Mouse (Mus musculus): ENCODE measurements around the gene Gna15. TPM values are rescaled to one million over a fixed set of nuclear protein-coding genes. Genes with fewer than 3 reads are reported as not detected.

The Gna15 gene
- polyA plus RNA-seq, 1 experiment from 2014 or later = 1.00 TPM

DNA sequence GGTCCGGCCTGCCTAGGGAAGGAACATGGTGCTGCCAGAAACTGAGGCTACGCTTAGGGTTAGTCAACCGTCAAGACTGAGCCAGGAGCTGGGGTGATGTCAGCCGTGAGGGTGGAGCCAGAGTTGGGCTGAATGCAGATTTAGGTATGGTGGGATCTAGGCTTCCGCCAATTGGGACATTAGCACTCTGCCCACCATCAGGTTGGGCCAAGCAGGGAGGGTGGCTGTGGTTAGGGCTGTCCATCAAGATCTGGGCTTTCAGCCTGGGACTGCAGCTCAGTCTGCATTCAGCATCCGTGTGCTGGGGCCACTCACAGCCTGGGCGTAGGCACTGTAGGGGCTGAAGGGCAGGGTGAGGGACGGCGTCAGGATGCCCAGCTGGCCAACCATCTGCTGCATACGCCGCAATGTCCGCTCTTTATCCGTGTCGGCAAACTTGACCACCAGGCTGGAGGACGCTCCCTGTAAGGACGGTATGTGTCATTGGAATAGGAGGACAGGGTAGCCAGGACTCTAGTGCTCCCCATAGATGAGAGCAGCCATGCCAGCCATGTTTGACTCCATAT, 56.3 kb downstream of the Gna15 start:
- Histone ChIP-seq H3K4me3 (replicated peaks) (no peak overlapping the region), H3K9me3 (replicated peaks) (no peaks in the 10 kb centered on the region), H3K36me3 (no peaks in the 10 kb centered on the region), H3K9ac (no peak overlapping the region), H3K27me3 (peaks cover 89% of the 10 kb centered on the region), H3K27ac (no peak overlapping the region), H3K4me2 (no peak overlapping the region), H3K4me1 (peaks cover 16% of the 10 kb centered on the region)
- 83% methylated on average over 16 of the region's 16 CpGs for WGBS
- ATAC-seq (replicated peaks; ENCODE audit: low FRiP score) = no peak

DNA sequence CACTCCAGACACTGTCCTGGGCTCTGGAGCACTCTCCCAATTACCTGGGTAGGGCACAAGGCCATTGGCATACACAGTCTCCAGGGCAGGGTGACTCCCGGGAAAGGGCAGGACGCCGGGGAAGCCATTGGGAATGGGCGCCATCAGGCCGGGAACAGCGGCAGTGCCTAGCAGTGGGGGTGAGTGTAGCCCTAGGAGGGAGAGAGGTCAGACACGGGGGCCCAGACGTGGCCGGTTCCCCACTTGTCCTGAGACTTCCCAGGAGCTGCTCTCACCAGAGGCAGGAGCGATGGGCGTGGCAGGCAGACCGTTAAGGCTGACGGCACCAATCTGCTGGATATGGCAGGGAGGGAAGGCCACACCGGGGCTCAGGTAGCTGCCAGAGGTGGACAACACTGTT, 57.1 kb downstream of the Gna15 start:
- no peak overlapping the region for H3K9ac ChIP-seq
- no peak overlapping the region for H3K27ac ChIP-seq
- no peaks in the 10 kb centered on the region for H3K9me3 ChIP-seq (replicated peaks)
- H3K36me3 ChIP-seq = no peaks in the 10 kb centered on the region
- 54% methylated on average over 14 of the region's 14 CpGs for WGBS
- H3K27me3 ChIP-seq = peaks cover 89% of the 10 kb centered on the region
- peaks cover 19% of the 10 kb centered on the region for H3K4me1 ChIP-seq
- no peak for ATAC-seq (replicated peaks; ENCODE audit: low FRiP score)
- H3K4me2 ChIP-seq = no peak overlapping the region
- no peak overlapping the region for H3K4me3 ChIP-seq (replicated peaks)

- 67% methylated on average over 2 of the region's 2 CpGs for WGBS
- Histone ChIP-seq H3K27me3 (peaks cover 89% of the 10 kb centered on the region), H3K36me3 (no peaks in the 10 kb centered on the region), H3K27ac (no peak overlapping the region), H3K9me3 (replicated peaks) (no peaks in the 10 kb centered on the region), H3K4me1 (peaks cover 22% of the 10 kb centered on the region), H3K9ac (no peak overlapping the region), H3K4me2 (no peak overlapping the region), H3K4me3 (replicated peaks) (no peak overlapping the region)
- no peak for ATAC-seq (replicated peaks; ENCODE audit: low FRiP score)
These were observed 58.0 kb downstream of the Gna15 start for GRCm38 (mm10) chr10:81466066-81466465.

DNA sequence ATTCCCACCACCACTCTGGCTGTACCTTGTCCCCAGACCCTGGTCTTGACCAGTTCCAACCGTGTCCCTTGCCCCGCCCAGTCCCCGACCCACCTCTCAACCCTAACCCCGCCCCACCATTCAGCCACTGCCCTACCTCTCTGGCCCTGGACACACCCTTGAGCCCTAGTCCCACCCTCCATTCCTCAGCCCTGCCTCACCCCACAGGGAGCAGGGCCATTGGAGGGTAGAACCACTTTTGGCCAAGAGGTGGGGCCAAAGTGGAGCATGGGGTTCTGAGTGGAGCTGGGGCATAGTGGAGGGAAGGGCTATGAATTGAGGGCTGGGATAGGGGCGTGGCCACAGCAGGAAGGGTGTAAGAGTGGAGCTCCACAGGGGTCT, 58.8 kb downstream of the Gna15 start:
- peaks cover 27% of the 10 kb centered on the region for H3K4me1 ChIP-seq
- H3K9ac ChIP-seq = no peak overlapping the region
- ATAC-seq (replicated peaks; ENCODE audit: low FRiP score) = peak; percentile 24
- no peaks in the 10 kb centered on the region for H3K9me3 ChIP-seq (replicated peaks)
- H3K27me3 ChIP-seq = peaks cover 91% of the 10 kb centered on the region
- H3K4me2 ChIP-seq = peak overlapping the region; percentile 74
- H3K36me3 ChIP-seq = no peaks in the 10 kb centered on the region
- no peak overlapping the region for H3K27ac ChIP-seq
- WGBS = 8% methylated on average over 5 of the region's 5 CpGs
- H3K4me3 ChIP-seq (replicated peaks) = peak overlapping the region; percentile 44; the same call in 1 of the 2 replicates

GRCm38 (mm10) chr10:81464405-81465264, 59.4 kb downstream of the Gna15 start:
- H3K4me1 ChIP-seq = peaks cover 27% of the 10 kb centered on the region
- no peaks in the 10 kb centered on the region for H3K9me3 ChIP-seq (replicated peaks)
- H3K36me3 ChIP-seq = no peaks in the 10 kb centered on the region
- no peak overlapping the region for H3K9ac ChIP-seq
- peak overlapping the region; percentile 74 for H3K4me2 ChIP-seq
- H3K27ac ChIP-seq = no peak overlapping the region
- 1% methylated on average over 33 of the region's 33 CpGs for WGBS
- ATAC-seq (replicated peaks; ENCODE audit: low FRiP score) = peak; percentile 86
- H3K4me3 ChIP-seq (replicated peaks) = peak overlapping the region; percentile 44
- H3K27me3 ChIP-seq = peaks cover 95% of the 10 kb centered on the region

DNA sequence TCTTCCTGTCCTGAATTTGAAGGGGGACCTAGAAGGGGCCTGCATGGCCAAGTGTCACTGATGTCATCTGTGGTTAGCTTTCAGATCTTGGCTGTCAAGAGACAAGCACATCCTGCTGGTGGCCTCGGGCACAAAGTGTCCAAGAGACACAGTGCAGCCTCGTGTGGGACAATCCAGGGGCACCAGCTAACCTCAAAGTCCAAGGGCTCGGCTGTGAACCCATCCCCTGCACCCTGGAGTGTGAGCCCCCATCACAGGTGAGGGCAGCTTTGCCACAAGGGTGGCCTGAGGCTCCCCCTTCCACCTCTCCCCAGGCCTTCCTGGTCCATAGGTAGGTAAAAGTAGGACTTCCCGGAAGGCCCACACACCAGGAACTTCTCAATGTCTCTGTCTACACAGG, 60.5 kb downstream of the Gna15 start:
- peaks cover 27% of the 10 kb centered on the region for H3K4me1 ChIP-seq
- H3K27ac ChIP-seq = no peak overlapping the region
- H3K9ac ChIP-seq = no peak overlapping the region
- H3K4me3 ChIP-seq (replicated peaks) = no peak overlapping the region
- H3K27me3 ChIP-seq = peaks cover 94% of the 10 kb centered on the region
- no peaks in the 10 kb centered on the region for H3K9me3 ChIP-seq (replicated peaks)
- H3K36me3 ChIP-seq = no peaks in the 10 kb centered on the region
- no peak for ATAC-seq (replicated peaks; ENCODE audit: low FRiP score)
- H3K4me2 ChIP-seq = peak overlapping the region; percentile 74; the same call in 1 of the 2 replicates
- 73% methylated on average over 4 of the region's 4 CpGs for WGBS

DNA sequence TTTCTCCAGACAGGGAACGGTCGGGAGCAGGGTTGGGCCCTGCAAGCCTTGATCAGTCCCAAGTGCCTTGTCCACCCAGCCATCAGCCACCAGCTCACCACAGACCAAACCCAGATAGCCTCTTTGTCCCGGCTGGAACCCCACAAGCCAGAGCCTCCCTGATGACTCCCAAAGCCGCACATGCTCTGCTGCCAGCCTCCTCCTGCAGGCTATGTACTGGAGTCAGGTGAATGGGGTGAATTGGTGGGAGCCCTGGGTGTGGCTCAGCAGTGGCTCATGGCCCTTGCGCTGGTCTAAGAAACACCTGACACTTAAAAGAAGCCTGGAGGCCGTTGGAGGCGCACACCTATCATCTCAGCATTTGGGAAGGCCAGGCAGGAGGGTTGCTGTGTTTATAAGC, 61.1 kb downstream of the Gna15 start:
- Histone ChIP-seq H3K4me2 (no peak overlapping the region), H3K9ac (no peak overlapping the region), H3K4me3 (replicated peaks) (no peak overlapping the region), H3K27me3 (peaks cover 98% of the 10 kb centered on the region), H3K27ac (no peak overlapping the region), H3K9me3 (replicated peaks) (no peaks in the 10 kb centered on the region), H3K36me3 (no peaks in the 10 kb centered on the region), H3K4me1 (peaks cover 27% of the 10 kb centered on the region)
- WGBS = 80% methylated on average over 7 of the region's 7 CpGs
- ATAC-seq (replicated peaks; ENCODE audit: low FRiP score) = no peak

DNA sequence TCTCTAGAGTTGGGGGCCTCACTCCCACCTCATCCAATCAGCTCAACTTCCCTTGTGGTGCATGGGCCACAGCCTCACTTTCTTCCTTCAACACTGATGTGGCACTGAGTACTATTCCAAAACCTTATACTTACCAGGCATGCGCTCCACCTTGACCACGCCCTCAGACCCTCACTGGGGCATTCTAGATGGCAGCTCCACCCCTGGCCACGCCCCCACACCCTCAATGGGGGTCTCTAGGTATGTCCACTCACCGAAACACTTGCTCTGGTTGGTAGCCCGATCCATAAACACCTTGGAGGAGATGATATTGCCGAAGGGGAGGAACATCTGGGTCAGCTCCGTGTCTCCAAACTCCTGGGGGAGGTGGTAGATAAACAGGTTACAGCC, 61.6 kb downstream of the Gna15 start:
- no peak overlapping the region for H3K27ac ChIP-seq
- peak overlapping the region; percentile 42 for H3K4me2 ChIP-seq
- ATAC-seq (replicated peaks; ENCODE audit: low FRiP score) = no peak
- H3K9me3 ChIP-seq (replicated peaks) = no peaks in the 10 kb centered on the region
- H3K4me3 ChIP-seq (replicated peaks) = peak overlapping the region; percentile 21; the same call in 1 of the 2 replicates
- H3K27me3 ChIP-seq = peaks cover 99% of the 10 kb centered on the region
- H3K36me3 ChIP-seq = no peaks in the 10 kb centered on the region
- no peak overlapping the region for H3K9ac ChIP-seq
- peaks cover 27% of the 10 kb centered on the region for H3K4me1 ChIP-seq
- WGBS = 34% methylated on average over 7 of the region's 7 CpGs

GRCm38 (mm10) chr10:81461673-81462414, 62.2 kb downstream of the Gna15 start:
- Histone ChIP-seq H3K4me3 (replicated peaks) (peak overlapping the region; percentile 21), H3K27me3 (peaks cover 99% of the 10 kb centered on the region)

GRCm38 (mm10) chr10:81460951-81461350, 63.1 kb downstream of the Gna15 start:
- no peak overlapping the region for H3K4me3 ChIP-seq (replicated peaks)
- peaks cover 99% of the 10 kb centered on the region for H3K27me3 ChIP-seq
- 38% methylated on average over 11 of the region's 11 CpGs for WGBS
- no peak overlapping the region for H3K9ac ChIP-seq
- no peak overlapping the region for H3K27ac ChIP-seq
- no peaks in the 10 kb centered on the region for H3K36me3 ChIP-seq
- ATAC-seq (replicated peaks; ENCODE audit: low FRiP score) = no peak
- no peak overlapping the region for H3K4me2 ChIP-seq
- peaks cover 27% of the 10 kb centered on the region for H3K4me1 ChIP-seq
- H3K9me3 ChIP-seq (replicated peaks) = no peaks in the 10 kb centered on the region

More at GRCm38 (mm10) chr10:81461673-81462414, 62.2 kb downstream of the Gna15 start:
- H3K27ac ChIP-seq = no peak overlapping the region
- no peak overlapping the region for H3K9ac ChIP-seq
- ATAC-seq (replicated peaks; ENCODE audit: low FRiP score) = no peak
- H3K4me1 ChIP-seq = peaks cover 27% of the 10 kb centered on the region
- H3K9me3 ChIP-seq (replicated peaks) = no peaks in the 10 kb centered on the region
- WGBS = 4% methylated on average over 16 of the region's 16 CpGs
- H3K4me2 ChIP-seq = peak overlapping the region; percentile 42
- no peaks in the 10 kb centered on the region for H3K36me3 ChIP-seq

DNA sequence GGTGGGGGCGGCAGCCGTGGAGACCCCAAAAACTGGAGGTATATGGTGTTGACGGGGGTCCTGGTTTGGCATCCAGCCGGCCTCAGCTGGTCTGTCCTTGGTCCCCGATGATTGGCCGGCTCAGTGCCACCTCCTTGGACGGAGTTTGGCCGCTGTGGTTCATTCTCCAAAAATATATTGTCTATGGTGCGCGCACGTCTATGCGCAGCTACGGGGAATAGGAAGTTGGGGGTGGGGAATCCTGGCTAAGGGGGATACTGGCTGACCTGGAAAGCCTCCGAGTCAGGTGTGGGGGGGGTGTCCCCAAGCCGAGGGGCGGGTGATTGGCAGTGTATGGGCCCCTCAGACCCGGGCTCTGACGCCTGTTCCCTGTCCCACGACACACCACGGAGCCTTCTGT, 63.6 kb downstream of the Gna15 start:
- 24% methylated on average over 20 of the region's 20 CpGs for WGBS
- Histone ChIP-seq H3K4me2 (no peak overlapping the region), H3K9me3 (replicated peaks) (no peaks in the 10 kb centered on the region)

DNA sequence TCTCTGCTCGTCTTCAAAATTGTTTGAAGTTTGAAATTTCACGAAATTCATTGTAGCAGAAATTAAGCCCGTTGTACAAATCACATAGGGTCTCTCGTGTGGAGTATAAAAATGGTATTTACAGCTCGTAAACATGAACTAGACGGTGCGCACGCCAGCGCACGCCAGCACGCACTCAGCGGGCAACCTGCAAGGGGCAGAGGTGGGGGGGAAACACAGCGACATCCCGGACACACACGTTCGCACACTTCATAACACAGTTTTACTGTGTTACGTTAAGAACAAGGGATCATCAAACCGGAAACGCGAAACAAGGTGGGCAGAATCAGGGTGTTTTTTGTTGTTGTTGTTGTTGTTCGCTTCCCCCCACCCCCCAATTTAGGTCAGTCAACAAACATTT, 64.6 kb downstream of the Gna15 start:
- Histone ChIP-seq H3K4me1 (peaks cover 18% of the 10 kb centered on the region), H3K27me3 (peaks cover 99% of the 10 kb centered on the region), H3K9me3 (replicated peaks) (no peaks in the 10 kb centered on the region), H3K4me3 (replicated peaks) (no peak overlapping the region), H3K27ac (no peak overlapping the region), H3K9ac (no peak overlapping the region), H3K36me3 (no peaks in the 10 kb centered on the region), H3K4me2 (no peak overlapping the region)
- ATAC-seq (replicated peaks; ENCODE audit: low FRiP score) = no peak
- 69% methylated on average over 21 of the region's 21 CpGs for WGBS

More for the DNA sequence above, 63.6 kb downstream of the Gna15 start:
- Histone ChIP-seq H3K36me3 (no peaks in the 10 kb centered on the region), H3K9ac (no peak overlapping the region), H3K27me3 (peaks cover 99% of the 10 kb centered on the region), H3K27ac (no peak overlapping the region), H3K4me1 (peaks cover 27% of the 10 kb centered on the region), H3K4me3 (replicated peaks) (no peak overlapping the region)
- ATAC-seq (replicated peaks; ENCODE audit: low FRiP score) = no peak

Measured in kidney, embryonic 15.5 days (tissue).